Mouse (Mus musculus) right cerebral cortex, postnatal 25 days (tissue): ENCODE measurements at regions not wholly inside any gene's neighbourhood (a gene's known extent, or its start where the extent isn't known, plus 50 kb on each side); places are given as distances from the start of the nearest gene placed in this dataset.

Source experiments
- DNase-seq: peaks from one replicate; pipeline ENCODE4 v3.0.0; 2022

- no peak for DNase-seq
These were observed 216.0 kb upstream of the Fut9 start for GRCm38 (mm10) chr4:26016071-26016470.

- no peak for DNase-seq
These were observed 200.3 kb upstream of the Fut9 start for GRCm38 (mm10) chr4:26000364-26000763.

GRCm38 (mm10) chr4:25998561-25998960 is 198.5 kb upstream of the Fut9 start:
- no peak for DNase-seq

- DNase-seq: peak; percentile 6
These were observed 155.8 kb upstream of the Fut9 start for GRCm38 (mm10) chr4:25955696-25956348.

- DNase-seq: no peak
These were observed 132.5 kb upstream of the Fut9 start for GRCm38 (mm10) chr4:25932546-25932945.

- DNase-seq: no peak
These were observed 95.4 kb upstream of the Fut9 start for GRCm38 (mm10) chr4:25895381-25895980.

- no peak for DNase-seq
These were observed 92.0 kb upstream of the Fut9 start for GRCm38 (mm10) chr4:25891888-25892661.
